Mouse (Mus musculus) urinary bladder, postnatal 4 days (tissue): ENCODE data around the gene Tmem182.
A peak's percentile ranks its signal among the peaks of the same experiment; 100 is the strongest.

Experiments used
- DNase-seq, 2 experiments: peaks; one replicate each; pipeline ENCODE4 v3.0.0; 2021 to 2022; ENCODE audit warnings: low spot score in 2 of 2

Tmem182 gene

GRCm38 (mm10) chr1:40805351-40805750 lies at the start of gene Tmem182:
Gene Tmem182, plus strand, starts transcription at chr1:40805601.
- DNase-seq: no peak

DNA sequence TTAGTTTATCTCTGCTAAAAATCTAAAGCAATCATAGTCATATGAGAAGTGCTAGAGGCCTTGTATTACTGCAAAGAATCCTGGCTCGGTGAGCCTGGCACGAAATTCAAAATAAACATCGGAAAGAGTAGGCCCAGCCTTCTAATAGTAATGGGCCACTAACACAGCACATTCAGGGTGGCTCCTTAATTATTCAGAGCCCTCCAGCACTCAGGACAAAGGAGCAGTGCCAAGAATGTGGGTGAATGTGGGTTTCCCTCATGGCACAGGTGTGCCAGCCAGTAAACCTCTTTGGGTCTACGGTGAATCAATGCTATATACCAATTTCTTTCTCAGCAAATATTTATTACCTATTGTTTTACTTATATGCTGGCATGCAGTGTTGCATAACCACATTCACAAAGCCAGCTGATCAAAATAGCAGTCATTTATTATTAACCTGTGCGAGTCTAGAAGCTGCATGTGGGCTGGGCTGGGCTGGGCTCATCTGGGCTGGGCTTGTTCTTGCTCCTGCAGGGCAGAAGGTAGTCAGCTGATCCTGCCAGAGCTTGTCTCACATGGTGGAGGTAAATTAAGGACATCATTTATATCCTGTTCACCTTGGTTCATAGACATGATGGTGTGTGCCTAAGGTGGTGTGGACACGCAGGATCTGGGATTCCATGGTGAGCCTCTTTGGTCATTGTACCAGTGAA lies 45.5 kb upstream of the Tmem182 start:
- no peak for DNase-seq

GRCm38 (mm10) chr1:40764042-40764441 lies 41.4 kb upstream of the Tmem182 start:
- no peak for DNase-seq

DNA sequence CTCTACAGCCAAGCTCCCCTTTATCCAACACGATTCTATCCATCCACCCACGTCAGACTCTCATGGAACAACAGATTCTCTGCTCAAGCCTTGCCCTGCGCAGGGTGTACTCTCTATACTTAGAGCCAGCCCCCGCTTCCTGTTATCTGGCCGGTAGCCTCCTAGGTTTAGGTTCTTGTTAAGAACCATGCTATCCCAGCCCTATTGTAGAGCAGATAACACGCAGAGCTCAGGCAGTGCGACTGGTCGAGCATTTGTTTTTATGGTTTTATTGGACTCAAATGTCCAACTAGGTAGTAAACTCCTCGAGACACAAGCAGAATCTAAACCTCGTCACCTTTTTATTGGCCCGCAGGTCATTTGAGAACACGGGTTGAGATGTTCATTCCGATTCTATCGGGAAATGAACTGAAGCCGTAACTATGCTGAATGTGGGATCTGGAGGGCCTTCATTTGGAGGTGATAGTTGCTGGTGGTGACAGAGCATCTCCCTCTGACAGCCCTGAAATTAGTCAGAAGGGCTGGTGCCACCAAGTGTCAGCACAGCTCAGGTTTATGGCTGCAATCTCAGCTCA lies 40.6 kb upstream of the Tmem182 start:
- no peak for DNase-seq

DNA sequence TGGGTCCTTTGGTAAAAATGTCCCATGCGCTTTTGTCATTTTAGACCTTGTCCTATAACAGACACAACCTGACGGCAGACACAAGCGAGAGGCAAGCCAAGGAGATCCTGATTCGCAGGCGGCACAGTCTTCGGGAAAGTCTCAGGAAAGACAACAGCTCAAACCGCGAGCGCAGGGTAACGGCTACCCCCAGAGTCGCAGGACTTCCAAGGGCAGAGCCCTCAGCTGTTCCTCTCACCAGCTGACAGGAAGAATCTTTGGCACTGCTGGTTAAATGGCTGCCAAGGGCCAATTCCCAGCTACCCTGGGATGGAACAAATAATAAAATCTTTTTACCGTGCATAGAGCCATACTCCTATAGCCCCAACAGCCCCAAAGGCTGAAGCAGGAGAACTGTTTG lies 39.9 kb upstream of the Tmem182 start:
- DNase-seq: no peak

DNA sequence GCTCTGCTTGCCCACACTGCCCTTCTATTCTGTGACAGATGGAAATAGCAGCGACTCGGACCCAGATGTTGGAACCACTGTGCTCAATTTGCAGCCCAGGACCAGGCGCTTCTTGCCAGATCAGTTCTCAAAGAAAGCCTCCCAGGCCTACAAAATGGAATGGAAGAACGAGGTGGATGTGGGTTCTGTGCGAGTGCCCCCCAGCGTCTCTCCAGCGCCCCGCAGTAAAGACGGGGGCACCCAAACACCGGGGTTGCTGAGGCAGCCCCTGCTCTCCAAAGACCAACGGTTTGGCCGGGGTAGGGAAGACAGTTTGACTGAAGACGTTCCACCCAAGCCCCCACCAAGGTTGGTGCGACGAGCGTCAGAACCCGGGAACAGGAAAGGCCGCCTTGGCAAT lies 37.8 kb upstream of the Tmem182 start:
- no peak for DNase-seq

- peak in 1 of 2 experiments; percentile 63 for DNase-seq
Measured at GRCm38 (mm10) chr1:40768606-40769005, 36.8 kb upstream of the Tmem182 start.

DNA sequence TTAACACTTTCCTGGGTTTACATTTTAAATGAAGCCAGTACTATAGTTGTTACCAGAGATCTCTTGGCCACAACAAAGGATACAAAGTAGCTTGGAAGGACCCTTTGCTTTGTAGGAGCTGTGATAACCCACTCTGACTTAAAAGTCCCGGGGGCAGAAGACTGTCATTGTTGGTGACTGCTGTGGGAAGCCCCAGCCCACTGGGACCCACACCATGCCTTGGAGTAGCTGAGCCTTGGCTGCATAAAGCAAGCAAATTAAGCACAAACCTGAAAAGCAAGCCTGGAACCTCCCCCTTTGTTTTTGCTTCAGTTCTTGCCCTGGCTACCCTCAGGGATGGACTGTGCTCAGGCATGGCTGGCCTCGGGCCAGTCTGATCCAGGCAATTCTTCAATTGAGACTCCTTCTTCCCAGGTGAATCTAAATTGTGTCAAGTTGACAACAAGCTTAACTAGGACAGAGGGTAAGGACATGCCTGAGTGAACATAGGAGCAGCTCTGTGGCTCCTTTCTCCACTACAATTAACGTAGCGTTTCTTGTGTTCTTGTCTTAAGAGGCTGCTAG lies 36.0 kb upstream of the Tmem182 start:
- no peak for DNase-seq

DNA sequence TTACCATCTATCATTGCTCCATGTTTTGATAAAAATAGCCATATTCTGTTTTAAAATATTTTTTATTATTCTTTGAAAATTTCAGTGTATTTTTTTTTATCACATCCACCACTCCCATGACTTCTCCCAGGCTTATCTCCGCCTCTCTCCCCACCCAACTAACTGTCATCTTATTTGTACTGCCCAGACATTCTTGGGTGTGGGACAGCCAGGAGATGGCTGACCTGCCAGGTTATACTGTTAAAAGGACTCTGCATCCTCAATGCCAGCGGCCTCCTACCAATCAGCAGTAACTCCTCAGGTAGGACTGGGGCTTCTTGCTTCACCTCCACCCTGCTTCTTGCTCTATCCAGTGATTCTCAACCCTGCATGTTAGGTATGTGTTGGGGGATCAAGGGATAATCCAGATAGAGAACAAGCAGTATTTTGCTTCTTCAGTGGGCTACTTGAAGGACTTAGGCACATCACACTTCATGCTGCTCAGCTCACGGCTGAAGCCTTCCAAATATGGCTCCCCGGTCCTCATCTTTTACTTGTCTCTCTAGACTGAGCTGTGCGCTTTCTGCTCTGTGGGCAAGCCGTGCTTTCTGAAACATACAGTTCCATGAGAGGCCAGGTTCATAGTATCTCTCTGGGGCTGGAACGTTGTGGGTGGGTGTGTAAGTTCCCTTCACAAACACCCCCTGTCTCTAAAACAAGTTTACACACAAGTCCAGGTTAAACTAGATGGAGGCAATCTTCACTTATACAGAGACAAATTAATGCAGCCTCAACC lies 34.0 kb upstream of the Tmem182 start:
- DNase-seq: no peak

DNA sequence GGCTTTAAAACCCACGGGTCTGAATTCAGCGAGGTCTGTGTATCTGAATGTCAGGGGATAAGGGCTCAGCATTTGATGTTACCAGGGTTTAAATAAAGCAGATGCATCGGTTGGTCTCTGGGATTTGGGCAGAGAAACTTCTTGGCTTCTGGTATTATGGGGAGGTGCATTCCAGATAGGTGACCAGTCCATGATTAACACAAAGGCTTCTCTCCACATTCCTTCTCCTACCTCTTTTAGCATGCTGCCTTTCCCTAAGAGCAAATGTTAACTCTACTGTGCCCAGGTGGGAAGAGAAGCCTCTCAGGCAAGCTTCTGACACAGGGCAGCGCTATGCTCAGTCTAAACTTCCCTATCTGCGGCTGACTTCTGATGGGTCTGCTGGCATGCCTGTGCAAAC lies 32.2 kb upstream of the Tmem182 start:
- no peak for DNase-seq

GRCm38 (mm10) chr1:40774040-40774439 lies 31.4 kb upstream of the Tmem182 start:
- no peak for DNase-seq

GRCm38 (mm10) chr1:40776102-40776501 lies 29.3 kb upstream of the Tmem182 start:
- DNase-seq: no peak

- no peak for DNase-seq
Measured at GRCm38 (mm10) chr1:40776763-40777162, 28.6 kb upstream of the Tmem182 start.

- no peak for DNase-seq
Measured at GRCm38 (mm10) chr1:40783450-40783849, 22.0 kb upstream of the Tmem182 start.

DNA sequence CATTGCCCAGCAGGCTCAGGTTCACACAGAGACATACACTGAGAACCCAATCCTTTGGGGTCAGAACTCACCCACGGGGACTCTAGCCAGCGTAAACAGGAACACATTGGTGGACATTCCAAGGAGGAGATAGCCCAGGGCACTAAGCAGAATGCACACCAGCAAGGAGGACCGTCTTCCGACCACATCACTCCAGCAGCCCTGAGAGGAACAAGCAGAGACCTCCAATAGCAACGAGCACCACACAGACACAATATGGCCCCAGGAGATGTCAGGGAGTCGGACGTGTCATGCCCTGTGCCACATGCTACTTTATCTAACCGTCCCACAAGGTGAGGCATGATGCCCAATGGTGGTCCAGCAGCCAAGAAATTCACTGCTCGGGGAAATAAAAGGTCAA lies 21.1 kb upstream of the Tmem182 start:
- no peak for DNase-seq

DNA sequence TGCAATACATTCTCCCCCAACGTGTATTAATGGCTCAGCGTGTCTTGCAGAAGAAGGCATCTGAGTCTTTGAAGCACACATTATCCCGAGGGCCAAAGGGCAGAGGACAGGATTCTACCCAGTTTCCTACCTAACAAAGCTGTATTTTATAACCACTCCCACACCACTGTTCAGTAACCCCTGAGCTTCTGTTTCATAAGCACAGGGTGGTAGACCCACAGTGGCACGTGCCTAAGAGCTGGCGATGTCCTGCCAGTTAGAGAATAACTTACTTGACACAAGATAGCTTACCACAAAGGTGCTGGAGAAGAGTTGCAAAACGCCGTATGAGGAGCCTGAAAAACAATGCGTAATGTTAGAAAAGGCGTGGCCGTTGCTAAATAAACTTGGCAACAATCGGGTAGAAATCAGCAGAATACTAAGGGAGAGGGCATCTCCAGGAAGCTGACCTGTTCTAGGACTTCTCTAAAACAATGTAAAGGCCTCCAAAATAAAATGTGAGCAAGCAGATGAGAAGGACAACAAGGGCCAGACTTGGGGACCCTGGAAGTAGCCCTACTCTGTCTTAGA lies 19.4 kb upstream of the Tmem182 start:
- no peak for DNase-seq

DNA sequence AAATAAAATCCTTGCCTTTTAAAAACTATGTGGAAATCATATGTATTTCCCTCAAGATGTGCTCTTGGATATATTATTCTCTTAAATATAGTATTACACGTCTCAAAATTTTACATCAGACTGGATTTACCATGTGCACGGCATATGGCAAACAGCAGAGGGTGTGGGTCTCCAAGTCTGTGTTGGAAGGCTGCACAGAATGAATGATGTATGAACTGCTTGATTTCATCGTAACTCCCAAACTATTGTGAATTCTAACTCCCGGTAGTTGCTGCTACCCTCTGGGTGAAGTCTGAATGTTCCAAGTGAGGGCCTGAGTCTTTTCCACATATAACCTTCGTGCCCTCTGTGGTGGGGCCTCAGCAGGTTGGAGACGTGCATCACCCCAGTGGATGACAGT lies 16.4 kb upstream of the Tmem182 start:
- DNase-seq: no peak

GRCm38 (mm10) chr1:40789666-40790233 lies 15.7 kb upstream of the Tmem182 start:
- DNase-seq: no peak

DNA sequence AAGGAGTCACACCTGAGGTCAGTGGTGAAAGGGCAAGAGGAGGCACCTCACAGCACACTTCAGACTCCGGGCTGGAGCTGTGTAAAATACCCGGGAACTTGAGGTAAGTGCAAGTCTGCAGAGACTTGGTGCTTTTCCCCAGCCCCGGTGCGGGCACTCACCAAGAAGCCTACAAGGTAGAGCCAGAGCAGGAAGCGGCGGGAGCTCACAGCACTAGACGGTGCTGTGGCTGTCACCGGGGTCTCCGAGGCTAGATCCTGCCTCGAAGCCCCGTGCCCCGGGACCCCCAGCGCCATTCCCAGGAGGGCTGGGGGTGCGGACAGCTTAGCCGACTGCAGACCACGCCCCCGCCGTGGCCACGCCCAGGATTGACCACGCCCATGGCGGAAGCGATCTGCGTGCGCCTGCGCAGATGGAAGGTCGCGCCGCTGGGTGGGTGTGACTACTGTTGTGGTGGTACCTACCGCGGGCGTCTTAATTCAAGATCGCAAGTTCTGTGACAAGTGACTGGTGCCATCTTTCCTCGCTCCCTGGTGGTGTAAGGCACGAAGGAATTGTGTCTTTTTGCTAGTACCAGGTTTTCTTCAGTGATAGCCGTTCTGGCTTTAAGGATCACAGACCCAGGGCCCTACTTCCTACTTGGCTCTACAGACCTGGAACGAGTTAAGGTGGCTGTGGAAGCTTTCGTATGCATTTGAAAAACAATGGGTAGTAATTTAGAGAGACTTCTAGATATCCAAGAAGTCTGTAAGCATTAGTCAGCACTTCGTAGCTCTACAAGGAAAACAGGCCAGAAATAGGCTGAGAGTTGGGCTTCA lies 14.9 kb upstream of the Tmem182 start, which contains the start of gene Mfsd9:
Gene Mfsd9, minus strand, starts transcription at position 364 of the 818 bp plus-strand sequence.
- DNase-seq: peak; percentile 86 to 93

- DNase-seq: no peak
Measured at GRCm38 (mm10) chr1:40795508-40795907, 9.9 kb upstream of the Tmem182 start.

DNA sequence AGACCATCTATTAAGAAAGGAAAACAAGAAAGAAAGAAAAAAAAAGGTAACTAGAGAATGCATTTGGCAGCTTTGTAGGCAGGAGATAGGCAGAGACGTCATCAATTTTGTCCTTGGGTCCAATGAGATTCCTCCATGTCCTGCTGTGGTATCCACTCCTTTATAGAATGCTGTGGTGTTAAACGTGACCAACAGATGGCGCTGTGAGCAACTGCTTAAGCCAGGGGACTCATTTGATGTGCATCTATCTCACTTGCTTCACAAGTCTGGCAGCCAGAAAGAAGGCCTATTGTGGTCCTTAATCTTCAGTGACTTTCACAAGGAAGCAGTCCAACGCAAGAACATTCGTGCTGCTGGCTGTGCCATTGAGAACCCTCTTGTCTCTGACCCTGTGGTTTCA lies 8.1 kb upstream of the Tmem182 start:
- DNase-seq: no peak
